In genomic region chr4:123228270-123228669, GRCm38 (mm10) we compare ENCODE assay signal across 11 mouse cellular contexts. TPM values are rescaled to one million over a fixed set of nuclear protein-coding genes. Genes with fewer than 3 reads are reported as not detected.
DNase-seq lines count a peak whose midpoint lies in the region; ATAC-seq lines count a peak whose summit lies in the region.
"Had no signal": no experiment of that assay in that cellular context is flagged by ENCODE, and none has a peak within 500 bp of the region (broad histone marks: within the 10 kb centered on the region; RNA-seq: fewer than 3 reads in every experiment).

No protein-coding gene starts in this region.

- H3K9me3 ChIP-seq in embryonic facial prominence, embryonic 15.5 days (replicated peaks): no peaks in the 10 kb centered on the region
- H3K9me3 ChIP-seq: neural tube, embryonic 13.5 days had no signal

- peak; percentile 66 for ATAC-seq in embryonic facial prominence, embryonic 15.5 days (ENCODE audit: insufficient number of reproducible peaks, low FRiP score, low TSS enrichment, low read depth)
- ATAC-seq in megakaryocyte-erythroid progenitor cell, adult 5-6 weeks (replicated peaks; ENCODE audit: low FRiP score, low TSS enrichment, poor library complexity, severe bottlenecking): no peak

- intact Hi-C loops in heart, postnatal 25 days (cut with DNase I): no loop called here

- no peak overlapping the region for H3K9ac ChIP-seq in embryonic facial prominence, embryonic 15.5 days
- H3K9ac ChIP-seq: neural tube, embryonic 13.5 days had no signal

- peaks cover 38% of the 10 kb centered on the region for H3K4me1 ChIP-seq in embryonic facial prominence, embryonic 15.5 days

- H3K36me3 ChIP-seq in embryonic facial prominence, embryonic 15.5 days: no peaks in the 10 kb centered on the region
- H3K36me3 ChIP-seq: neural tube, embryonic 13.5 days had no signal

- no peak overlapping the region for H3K27ac ChIP-seq in embryonic facial prominence, embryonic 15.5 days (replicated peaks)

- no peak overlapping the region for H3K4me3 ChIP-seq in embryonic facial prominence, embryonic 15.5 days (replicated peaks)
- H3K4me3 ChIP-seq: neural tube, embryonic 13.5 days had no signal

- peaks cover 16% of the 10 kb centered on the region for H3K27me3 ChIP-seq in embryonic facial prominence, embryonic 15.5 days

- no peak overlapping the region for H3K4me2 ChIP-seq in embryonic facial prominence, embryonic 15.5 days (replicated peaks)
- H3K4me2 ChIP-seq: neural tube, embryonic 13.5 days had no signal

- peak; percentile 42 for DNase-seq in adipocyte (ENCODE audit: low spot score)
- peak; percentile 80 for DNase-seq in heart, postnatal 25 days (ENCODE audit: low spot score)
- peak; percentile 84 for DNase-seq in lung, postnatal 10 days
- DNase-seq in cerebellum, adult 18-20 months: no peak
- DNase-seq in thymus, postnatal 36 days: no peak
- no peak for DNase-seq in thymus, postnatal 14 days

- WGBS in embryonic facial prominence, embryonic 15.5 days: 15% methylated on average over 2 of the region's 2 CpGs

RNA-seq across cellular contexts. Expression of gene Heyl, which starts 5.1 kb away (rescaled TPM):
- polyA plus RNA-seq in embryonic facial prominence, embryonic 15.5 days (2015; fragmentation: Nextera tagmentation; extraction: Ambion mirVana): 15.6 and 16.8 TPM in 2 replicates
- 10 to 100 TPM; 19.1 to 21.3 TPM for total RNA-seq in heart, postnatal 25 days (2021)
- total RNA-seq in megakaryocyte-erythroid progenitor cell, adult 5-6 weeks (2014; fragmentation: Nextera tagmentation): 0.27 and 1.3 TPM in 2 replicates
- total RNA-seq in megakaryocyte-erythroid progenitor cell, adult 5-6 weeks (2017): not detected in 2 replicates
- total RNA-seq: MEL had no signal

RNA-seq across cellular contexts. Expression of gene Nt5c1a, which starts 27.0 kb away (rescaled TPM):
- polyA plus RNA-seq in embryonic facial prominence, embryonic 15.5 days (2015; fragmentation: Nextera tagmentation; extraction: Ambion mirVana): not detected in 2 replicates
- total RNA-seq in heart, postnatal 25 days (2021): 10 to 100 TPM; 51.3 to 56.6 TPM
- total RNA-seq in megakaryocyte-erythroid progenitor cell, adult 5-6 weeks (2014; fragmentation: Nextera tagmentation): not detected in 2 replicates
- total RNA-seq in megakaryocyte-erythroid progenitor cell, adult 5-6 weeks (2017): not detected in 2 replicates
- total RNA-seq: MEL had no signal
- polyA plus RNA-seq: forebrain, embryonic 11.5 days; neural tube, embryonic 13.5 days had no signal

RNA-seq across cellular contexts. Expression of gene Pabpc4, which starts 33.9 kb away (rescaled TPM):
- 37.5 and 45.0 TPM in 2 replicates for polyA plus RNA-seq in embryonic facial prominence, embryonic 15.5 days (2015; fragmentation: Nextera tagmentation; extraction: Ambion mirVana)
- 100 to 1,000 TPM; 334 to 358 TPM for total RNA-seq in heart, postnatal 25 days (2021)
- 364 and 416 TPM in 2 replicates for total RNA-seq in megakaryocyte-erythroid progenitor cell, adult 5-6 weeks (2014; fragmentation: Nextera tagmentation)
- total RNA-seq in megakaryocyte-erythroid progenitor cell, adult 5-6 weeks (2017): 201 and 257 TPM in 2 replicates

RNA-seq across cellular contexts. Expression of gene Hpcal4, which starts 45.2 kb away (rescaled TPM):
- polyA plus RNA-seq in embryonic facial prominence, embryonic 15.5 days (2015; fragmentation: Nextera tagmentation; extraction: Ambion mirVana): 0.28 and 0.54 TPM in 2 replicates
- under 1 TPM; 0.05 to 0.14 TPM for total RNA-seq in heart, postnatal 25 days (2021)
- total RNA-seq in megakaryocyte-erythroid progenitor cell, adult 5-6 weeks (2014; fragmentation: Nextera tagmentation): not detected in 2 replicates
- not detected in 2 replicates for total RNA-seq in megakaryocyte-erythroid progenitor cell, adult 5-6 weeks (2017)
- total RNA-seq: MEL had no signal

Comparison
In these comparisons a context has a peak if more than half of its experiments do, and no peak if none do; other contexts are left out.
1. DNase-seq: peak in adipocyte (single experiment), heart, postnatal 25 days (single experiment) and lung, postnatal 10 days (single experiment); none in cerebellum, adult 18-20 months (0 of 2), thymus, postnatal 36 days (0 of 2) and thymus, postnatal 14 days (single experiment).
2. RNA of gene Heyl, which starts 5.1 kb away (total RNA-seq): 19.1 to 21.3 TPM in heart, postnatal 25 days; 0.27 to 1.3 TPM in megakaryocyte-erythroid progenitor cell, adult 5-6 weeks; every median in the first group is over 4 times any median in the second.
3. RNA of gene Nt5c1a, which starts 27.0 kb away (total RNA-seq): 51.3 to 56.6 TPM in heart, postnatal 25 days; not detected in megakaryocyte-erythroid progenitor cell, adult 5-6 weeks; every median in the first group is over 10 times any median in the second.